Mouse (Mus musculus) gastrocnemius, postnatal 10 days (tissue): ENCODE data around the gene Smg5. TPM values are rescaled to one million over a fixed set of nuclear protein-coding genes. Genes with fewer than 3 reads are reported as not detected.
"Not testable (repeated sequence)": the region's sequence is repeated elsewhere in the genome, so short reads cannot be mapped to it uniquely, and the experiment has no call there.

Source experiments
- DNase-seq: peaks from one replicate; pipeline ENCODE4 v3.0.0; 2021; ENCODE audit warnings: mixed read lengths
- total RNA-seq, 2 experiments: library from RNA; stranded (reverse); gene quantifications; 2 replicates each; pipeline ENCODE4 v1.2.3; 2021

The Smg5 gene
- total RNA-seq, 2 experiments from 2014 or later, result 31.1 to 43.9 TPM

DNA sequence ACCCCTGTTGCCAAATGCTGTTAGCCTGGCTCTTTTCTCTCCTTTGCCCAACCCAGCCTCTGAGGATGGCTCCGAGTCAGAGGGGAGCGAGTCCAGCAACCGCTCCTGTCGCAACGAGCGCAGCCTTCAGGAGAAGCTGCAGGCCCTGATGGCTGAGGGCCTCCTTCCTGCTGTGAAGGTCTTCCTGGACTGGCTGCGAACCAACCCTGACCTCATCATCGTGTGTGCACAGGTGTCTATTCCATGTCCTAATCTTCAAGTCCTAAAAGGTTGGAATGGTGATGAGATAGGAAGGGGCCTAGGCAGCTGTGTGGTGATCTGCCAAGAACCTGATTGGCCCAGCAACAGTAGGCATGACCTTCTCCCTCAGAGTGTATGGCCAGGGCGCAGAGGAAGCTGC is 16.8 kb downstream of the Smg5 start:
- no peak for DNase-seq

DNA sequence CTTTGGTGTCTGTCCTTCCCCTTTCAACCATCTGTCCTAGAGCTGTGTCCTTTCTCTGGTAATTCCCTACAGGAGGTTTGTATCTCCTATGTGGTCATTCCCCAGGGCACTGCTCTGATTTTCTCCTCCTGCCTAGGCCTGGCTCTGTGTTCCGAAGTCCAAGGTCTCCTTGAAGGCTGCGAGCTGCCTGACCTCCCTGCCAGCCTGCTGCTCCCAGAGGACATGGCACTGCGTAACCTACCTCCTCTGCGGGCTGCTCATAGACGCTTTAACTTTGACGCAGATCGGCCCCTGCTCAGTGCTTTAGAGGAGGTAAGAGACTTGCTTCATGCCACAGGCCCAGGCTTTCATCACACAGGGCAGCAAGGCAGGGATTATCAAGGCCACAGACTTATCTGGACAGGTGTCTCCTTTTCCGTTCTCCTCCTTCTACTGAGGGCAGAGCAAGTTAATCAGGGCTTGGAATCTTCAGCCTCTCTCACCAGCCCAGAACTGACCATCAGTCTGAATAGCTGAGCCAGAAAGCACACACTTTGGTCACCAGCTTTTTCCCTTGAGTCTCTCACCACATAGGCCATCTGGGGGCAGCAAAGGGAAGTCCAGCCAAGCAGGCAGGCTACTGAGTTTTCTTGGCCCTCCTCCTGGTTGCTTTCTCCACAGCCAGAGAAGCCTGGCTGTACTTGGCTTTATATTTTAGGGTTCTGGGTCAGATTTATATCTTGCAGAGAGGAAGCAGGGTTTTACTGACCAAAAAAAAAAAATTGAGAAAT is 18.5 kb downstream of the Smg5 start:
- no peak for DNase-seq

DNA sequence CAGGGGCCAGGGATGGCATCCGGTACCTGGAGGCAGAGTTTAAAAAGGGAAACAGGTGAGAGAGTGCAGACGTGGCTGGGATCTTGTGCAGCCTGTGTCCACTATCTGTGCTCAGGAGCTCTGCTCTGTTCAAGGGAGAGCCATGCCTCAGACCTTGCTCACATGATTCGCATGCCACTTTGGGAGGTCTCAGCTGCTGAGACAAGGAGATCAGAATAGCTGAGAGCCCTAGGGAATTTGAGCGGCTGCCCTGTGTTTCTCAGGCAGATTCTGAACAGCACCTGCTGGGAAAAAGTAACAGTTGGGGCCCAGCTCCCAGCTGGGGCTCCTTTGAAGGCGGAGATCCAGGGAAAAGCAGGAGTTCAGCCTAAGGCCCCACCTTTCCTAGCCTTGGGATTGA is 23.5 kb downstream of the Smg5 start:
- DNase-seq, result no peak

DNA sequence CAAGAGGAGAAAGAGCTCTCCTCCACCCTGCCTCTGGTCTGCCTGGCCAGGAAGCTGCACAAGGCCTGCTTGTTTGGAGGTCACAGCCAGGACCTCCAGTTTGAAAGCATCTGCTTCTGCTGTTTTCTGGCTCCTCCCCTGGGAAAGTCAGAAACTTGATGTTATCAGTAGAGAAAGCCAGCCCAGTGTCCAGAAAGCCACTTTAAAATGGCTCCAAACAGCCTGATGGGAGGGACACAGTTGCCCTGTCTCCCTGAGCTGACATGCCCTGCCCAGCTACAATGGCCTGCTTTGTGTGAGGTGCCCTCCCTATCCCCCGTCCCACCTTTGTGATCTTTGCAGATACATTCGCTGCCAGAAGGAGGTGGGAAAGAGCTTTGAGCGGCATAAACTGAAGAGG is 23.9 kb downstream of the Smg5 start:
- DNase-seq, result no peak

DNA sequence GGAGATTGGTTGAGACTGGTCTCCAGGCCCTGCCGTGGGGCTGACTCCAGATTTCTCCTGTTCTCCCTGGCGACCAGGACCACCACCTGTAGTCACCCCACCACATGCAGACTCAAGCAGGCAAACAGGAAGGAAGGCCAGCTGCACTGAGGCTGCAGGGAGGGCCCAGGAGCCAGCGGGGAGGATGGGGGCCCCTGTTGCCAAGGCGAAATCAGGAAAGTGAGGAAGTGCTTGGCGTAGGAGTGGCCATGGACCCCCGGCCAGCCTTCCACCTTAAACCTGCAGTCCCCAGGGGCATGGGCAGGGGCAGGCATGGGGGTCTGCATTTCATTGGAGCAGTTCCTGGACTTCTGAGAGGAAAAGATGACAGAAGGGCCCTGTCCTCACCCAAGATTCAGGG is 25.0 kb downstream of the Smg5 start:
- no peak for DNase-seq

DNA sequence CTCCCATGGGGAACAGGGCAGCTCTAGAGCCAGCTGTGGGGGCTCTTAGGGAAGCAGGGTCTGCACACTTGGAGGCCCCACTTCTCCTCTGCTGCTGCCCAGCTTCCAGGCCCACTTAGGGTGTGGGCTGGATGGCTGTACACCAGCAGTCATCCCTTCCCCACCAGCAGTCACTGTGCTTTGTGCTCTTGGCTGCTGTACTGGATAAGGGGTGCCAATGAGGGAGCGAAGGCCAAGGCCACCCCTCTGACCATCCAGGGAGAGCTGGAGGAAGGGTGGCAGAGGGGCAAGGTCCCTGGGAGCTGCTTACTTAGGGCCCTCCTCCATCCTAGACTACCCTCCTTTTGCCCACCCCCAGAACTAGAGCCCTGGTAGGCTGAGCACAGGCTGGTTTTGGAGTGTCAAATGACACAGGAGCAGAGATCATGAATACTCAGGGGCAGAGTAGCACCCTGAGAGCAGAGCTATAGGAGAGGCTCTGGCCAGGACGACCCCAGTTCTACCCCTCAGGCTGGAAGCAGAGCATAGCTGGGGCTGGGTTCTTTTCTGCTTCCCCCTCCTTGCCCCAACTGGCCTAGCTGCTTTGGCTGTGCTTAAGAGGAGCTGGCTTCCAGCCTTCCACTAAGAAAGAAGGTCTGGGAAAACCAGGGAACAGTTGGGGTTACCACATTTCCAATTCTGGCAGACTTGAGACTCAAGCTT is 25.7 kb downstream of the Smg5 start:
- no peak for DNase-seq

DNA sequence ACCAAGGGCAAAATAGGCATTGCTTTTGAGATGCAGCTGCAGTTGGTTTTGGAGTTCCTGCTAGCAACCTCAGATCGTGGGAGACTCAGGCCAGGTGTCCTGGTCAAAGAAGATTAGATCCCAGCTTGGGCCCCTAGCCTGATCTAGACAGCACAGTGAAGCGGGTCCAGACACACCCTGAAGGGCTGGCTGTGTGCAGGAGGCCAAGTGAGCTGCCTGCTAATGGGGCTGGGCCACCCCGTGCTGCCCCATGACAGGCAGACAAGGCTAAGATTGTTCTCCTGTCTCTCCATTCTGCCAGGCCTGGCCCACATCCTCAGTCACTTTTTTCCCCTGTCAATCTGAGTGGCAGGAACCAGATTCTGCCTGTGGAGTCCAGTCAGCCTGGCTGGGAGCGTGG is 27.6 kb downstream of the Smg5 start:
- DNase-seq, result no peak

DNA sequence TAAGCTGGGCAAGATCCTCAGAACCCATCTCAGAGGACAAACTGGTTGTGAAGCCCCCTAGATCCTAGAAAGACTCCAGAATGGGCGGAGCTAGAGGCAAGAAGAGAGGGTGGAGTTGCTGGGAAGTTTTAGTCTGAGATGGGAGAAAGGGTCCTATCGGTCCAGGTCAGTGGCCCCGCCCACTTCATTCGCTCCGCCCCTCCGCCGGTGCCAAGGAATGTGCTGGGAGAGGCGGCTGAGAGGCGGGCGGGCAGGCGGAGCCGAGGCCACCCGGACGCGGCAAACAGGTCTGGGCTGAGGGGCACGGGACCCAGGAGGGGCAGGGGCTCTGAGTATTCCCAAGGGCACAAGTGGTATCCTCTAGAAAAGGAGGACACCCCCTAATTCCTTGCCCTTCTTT is 28.3 kb downstream of the Smg5 start, which contains the start of gene Paqr6:
Gene Paqr6 (plus strand): TSS at position 248 of the 400 bp plus-strand sequence.
- DNase-seq, result peak; percentile 72

DNA sequence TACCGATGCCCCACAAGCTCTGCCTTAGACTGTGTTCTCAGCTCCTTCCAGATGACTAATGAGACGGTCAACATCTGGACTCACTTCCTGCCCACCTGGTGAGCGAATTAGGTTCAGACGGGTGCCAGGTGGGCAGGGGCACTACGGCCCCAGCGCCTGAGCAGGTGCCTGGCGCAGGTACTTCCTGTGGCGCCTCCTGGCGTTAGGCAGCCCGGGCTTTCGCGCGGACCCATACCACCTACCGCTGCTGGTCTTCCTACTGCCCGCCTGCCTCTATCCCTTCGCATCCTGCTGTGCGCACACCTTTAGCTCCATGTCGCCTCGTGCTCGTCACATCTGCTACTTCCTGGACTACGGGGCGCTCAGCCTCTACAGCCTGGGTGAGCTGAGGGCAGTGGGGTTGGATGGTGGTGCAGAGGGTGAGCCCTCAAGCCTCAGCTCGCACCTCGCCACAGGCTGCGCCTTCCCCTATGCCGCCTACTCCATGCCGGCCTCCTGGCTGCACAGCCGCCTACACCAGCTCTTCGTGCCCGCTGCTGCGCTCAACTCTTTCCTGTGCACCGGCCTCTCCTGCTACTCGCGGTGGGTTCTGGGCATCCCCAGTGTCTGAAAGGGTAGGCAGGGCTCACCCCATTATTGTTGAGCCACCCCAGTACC is 29.8 kb downstream of the Smg5 start:
- DNase-seq, result no peak

DNA sequence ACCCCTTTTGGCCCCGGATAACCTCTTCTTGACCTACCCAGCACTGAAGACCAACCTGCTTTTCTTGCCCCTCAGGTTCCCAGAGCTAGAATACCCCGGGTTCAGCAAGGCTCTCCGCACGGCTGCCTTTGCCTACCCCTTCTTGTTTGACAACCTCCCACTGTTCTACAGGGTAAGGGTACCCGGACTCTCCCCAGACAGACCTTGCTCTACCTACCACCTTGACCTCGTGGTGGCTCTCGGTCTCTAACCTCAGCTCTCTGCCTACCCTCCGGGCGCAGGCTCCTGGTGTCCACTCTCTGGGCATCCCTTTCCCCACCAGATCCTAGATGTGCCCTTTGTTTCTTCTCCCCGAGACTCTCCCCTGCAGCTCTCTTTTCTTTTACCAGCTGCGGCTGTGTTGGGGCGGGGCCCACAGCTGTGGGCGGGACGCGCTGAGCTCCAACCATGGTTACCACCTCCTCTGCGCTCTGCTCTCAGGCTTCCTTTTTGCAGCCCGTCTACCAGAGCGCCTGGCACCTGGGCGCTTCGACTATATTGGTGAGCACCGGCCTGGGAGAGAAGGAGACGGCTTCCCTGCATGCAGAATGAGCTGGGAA is 30.9 kb downstream of the Smg5 start:
- peak; percentile 40 for DNase-seq

DNA sequence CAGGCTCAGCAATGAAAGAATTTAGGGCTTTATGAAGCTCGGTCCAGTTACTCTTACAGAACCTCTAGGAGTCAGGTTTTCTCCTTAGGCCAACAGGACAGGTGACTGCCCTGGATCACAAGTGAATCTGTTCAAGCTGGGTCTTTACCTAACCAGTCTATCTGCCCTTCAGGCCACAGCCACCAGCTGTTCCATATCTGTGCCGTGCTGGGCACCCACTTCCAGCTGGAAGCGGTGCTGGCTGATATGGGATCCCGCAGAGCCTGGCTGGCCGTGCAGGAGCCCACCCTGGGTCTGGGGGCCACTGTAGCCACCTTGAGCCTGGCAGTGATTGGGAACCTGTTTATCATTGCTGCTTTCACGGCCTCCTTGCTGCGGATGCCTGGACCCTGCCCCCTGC is 31.5 kb downstream of the Smg5 start:
- DNase-seq, result not testable (repeated sequence)

DNA sequence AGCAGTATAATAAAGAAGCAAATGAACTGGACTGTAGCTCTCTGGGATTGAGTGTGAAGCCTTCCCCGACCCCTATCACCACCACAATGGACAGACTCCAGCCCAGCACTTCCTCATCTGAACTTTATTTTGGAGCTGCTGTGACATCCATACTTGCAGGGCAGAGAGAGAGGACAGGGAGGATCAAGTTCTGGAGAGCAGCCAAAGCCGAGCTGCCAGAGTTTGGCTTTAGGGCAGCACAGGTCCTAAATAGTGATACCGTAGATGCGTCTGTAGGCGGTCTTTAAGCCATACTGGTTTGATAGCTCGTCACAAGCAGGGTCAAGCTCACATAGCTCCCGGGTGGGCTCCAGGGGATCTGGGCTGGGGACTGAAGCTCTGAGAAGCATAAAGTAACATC is 32.5 kb downstream of the Smg5 start:
- peak; percentile 47 for DNase-seq

DNA sequence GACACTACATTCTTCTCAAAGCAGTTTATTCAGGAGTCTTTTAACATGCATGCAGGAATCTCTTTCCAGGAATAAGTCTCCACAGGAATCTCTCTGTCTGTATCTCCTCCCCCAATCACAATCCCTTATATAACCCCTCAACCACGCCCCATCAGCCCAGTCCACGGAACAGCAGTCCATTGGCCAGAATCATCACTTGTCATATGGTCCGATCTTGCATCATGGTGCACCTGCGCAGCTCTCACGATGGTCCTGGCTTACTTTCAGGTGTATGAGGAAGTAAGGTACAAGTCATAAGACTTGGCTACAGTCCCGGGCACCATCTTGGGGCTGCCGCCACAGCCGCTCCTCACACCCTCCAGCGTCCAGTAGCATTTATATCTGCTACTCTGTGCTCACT is 36.6 kb downstream of the Smg5 start, which contains the start of gene Bglap3:
Gene Bglap3 (minus strand): TSS at position 101 of the 400 bp plus-strand sequence.
- not testable (repeated sequence) for DNase-seq

DNA sequence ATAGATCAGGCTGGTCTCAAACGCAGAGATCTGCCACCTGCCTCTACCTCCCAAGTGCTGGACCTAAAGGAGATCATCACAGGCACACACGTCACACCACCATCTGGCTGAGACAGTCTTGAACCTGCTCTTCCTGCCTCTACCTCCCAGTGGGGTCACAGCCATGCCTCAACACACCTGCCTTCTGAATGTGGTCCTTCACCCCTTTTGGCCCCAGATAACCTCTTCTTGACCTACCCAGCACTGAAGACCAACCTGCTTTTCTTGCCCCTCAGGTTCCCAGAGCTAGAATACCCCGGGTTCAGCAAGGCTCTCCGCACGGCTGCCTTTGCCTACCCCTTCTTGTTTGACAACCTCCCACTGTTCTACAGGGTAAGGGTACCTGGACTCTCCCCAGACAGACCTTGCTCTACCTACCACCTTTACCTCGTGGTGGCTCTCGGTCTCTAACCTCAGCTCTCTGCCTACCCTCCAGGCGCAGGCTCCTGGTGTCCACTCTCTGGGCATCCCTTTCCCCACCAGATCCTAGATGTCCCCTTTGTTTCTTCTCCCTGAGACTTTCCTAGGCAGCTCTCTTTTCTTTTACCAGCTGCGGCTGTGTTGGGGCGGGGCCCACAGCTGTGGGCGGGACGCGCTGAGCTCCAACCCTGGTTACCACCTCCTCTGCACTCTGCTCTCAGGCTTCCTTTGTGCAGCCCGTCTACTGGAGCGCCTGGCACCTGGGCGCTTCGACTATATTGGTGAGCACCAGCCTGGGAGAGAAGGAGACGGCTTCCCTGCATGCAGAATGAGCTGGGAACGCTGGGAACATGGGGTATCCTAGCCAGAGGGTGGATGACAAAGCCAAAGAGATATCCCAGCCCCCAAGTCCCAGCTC is 39.9 kb downstream of the Smg5 start:
- not testable (repeated sequence) for DNase-seq

DNA sequence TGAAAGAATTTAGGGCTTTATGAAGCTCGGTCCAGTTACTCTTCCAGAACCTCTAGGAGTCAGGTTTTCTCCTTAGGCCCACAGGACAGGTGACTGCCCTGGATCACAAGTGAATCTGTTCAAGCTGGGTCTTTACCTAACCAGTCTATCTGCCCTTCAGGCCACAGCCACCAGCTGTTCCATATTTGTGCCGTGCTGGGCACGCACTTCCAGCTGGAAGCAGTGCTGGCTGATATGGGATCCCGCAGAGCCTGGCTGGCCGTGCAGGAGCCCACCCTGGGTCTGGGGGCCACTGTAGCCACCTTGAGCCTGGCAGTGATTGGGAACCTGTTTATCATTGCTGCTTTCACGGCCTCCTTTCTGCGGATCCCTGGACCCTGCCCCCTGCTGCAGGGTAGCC is 40.6 kb downstream of the Smg5 start:
- not testable (repeated sequence) for DNase-seq

DNA sequence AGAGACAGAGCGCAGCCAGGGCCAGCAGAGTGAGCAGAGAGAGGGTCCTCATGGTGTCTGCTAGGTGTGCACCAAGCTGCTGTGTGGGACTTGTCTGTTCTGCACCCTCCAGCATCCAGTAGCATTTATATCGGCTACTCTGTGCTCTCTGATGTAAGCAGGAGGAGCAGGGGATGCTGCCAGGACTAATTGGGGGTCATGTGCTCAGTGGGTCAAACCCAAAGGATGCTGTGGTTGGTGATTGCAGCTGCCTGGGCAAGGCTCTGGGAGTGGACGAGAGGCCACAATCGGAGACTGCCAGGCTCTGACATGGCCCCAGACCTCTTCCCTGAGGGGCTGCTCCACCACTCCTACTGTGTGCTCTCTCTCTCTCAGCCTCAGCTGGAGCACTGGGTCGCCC is 42.5 kb downstream of the Smg5 start, which contains the start of gene Bglap2:
Gene Bglap2 (minus strand): TSS at position 101 of the 400 bp plus-strand sequence.
- not testable (repeated sequence) for DNase-seq

DNA sequence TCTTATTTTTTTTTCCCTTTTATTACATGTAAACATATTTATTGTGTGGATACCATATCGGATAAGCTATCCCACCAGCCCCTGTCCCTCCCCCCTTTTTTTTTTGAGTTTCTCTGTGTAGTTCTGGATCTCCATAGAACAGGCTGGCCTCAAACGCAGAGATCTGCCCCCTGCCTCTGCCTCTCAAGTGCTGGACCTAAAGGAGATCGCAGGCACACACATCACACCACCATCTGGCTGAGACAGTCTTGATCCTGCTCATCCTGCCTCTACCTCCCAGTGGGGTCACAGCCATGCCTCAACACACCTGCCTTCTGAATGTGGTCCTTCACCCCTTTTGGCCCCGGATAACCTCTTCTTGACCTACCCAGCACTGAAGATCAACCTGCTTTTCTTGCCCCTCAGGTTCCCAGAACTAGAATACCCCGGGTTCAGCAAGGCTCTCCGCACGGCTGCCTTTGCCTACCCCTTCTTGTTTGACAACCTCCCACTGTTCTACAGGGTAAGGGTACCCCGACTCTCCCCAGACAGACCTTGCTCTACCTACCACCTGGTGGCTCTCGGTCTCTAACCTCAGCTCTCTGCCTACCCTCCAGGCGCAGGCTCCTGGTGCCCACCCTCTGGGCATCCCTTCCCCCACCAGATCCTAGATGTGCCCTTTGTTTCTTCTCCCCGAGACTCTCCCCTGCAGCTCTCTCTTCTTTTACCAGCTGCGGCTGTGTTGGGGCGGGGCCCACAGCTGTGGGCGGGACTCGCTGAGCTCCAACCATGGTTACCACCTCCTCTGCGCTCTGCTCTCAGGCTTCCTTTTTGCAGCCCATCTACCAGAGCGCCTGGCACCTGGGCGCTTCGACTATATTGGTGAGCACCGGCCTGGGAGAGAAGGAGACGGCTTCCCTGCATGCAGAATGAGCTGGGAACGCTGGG is 45.6 kb downstream of the Smg5 start:
- DNase-seq, result not testable (repeated sequence)

DNA sequence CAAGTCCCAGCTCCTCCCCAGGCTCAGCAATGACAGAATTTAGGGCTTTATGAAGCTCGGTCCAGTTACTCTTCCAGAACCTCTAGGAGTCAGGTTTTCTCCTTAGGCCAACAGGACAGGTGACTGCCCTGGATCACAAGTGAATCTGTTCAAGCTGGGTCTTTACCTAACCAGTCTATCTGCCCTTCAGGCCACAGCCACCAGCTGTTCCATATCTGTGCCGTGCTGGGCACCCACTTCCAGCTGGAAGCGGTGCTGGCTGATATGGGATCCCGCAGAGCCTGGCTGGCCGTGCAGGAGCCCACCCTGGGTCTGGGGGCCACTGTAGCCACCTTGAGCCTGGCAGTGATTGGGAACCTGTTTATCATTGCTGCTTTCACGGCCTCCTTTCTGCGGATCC is 46.3 kb downstream of the Smg5 start:
- not testable (repeated sequence) for DNase-seq

DNA sequence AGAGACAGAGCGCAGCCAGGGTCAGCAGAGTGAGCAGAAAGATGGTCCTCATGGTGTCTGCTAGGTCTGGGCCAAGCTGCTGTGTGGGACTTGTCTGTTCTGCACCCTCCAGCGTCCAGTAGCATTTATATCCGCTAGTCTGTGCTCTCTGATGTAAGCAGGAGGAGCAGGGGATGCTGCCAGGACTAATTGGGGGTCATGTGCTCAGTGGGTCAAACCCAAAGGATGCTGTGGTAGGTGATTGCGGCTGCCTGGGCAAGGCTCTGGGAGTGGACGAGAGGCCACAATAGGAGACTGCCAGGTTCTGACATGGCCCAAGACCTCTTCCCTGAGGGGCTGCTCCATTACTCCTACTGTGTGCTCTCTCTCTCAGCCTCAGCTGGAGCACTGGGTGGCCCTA is 48.3 kb downstream of the Smg5 start, which contains the start of gene Bglap:
Gene Bglap (minus strand): TSS at position 101 of the 400 bp plus-strand sequence.
- no peak for DNase-seq

DNA sequence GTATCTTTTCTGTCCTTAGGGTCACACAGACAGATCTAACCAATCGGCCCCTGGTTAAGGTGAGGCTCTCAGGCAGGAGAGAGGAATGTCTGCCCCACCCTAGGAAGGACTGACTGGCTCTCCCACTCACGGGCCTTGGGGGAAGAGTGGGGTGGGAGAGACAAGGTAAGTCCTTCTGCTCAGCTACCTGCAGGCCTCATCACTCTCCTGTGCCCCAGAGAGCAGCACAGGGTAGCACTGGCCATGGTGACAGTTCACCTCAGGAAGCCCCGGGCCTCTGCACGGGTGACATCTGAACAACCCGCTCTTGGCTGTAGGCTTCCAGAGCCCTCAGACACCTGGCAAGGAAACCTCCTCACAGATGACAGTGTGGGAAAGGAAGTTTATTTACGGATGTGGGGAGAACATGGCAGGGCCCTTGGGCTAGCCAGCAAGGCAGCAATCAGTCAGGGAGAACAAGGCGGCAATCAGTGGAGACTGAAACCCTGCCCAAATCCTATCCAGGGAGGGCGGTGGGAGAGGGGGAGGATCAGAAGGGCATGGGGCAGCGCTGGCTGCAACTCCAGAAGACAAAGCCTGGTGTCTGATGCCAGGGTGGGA is 57.8 kb downstream of the Smg5 start:
- DNase-seq, result no peak
